Mouse (Mus musculus): ENCODE measurements around the gene Phc2.

- TF ChIP-seq CTCF (conservative IDR thresholded peaks at IDR 0.05; ENCODE audit: low read length) (no peak), NANOG (IDR thresholded peaks at IDR 0.05; ENCODE audit: borderline replicate concordance, low read length) (no peak)
These were observed 5.8 kb upstream of the Phc2 start for GRCm38 (mm10) chr4:128648567-128649255.

All from E14TG2a.4 (cell line).